Mouse (Mus musculus) lung, postnatal 0 days (tissue): ENCODE measurements at regions not wholly inside any gene's neighbourhood (a gene's known extent, or its start where the extent isn't known, plus 50 kb on each side); places are given as distances from the start of the nearest gene placed in this dataset.

ENCODE experiments used
- CTCF ChIP-seq: IDR thresholded peaks from 2 replicates; pipeline ENCODE4 v1.5.1; 2016; ENCODE audit warnings: antibody characterized with exemption, mild to moderate bottlenecking
- EP300 ChIP-seq: IDR thresholded peaks from 2 replicates; pipeline ENCODE4 v1.6.1; 2016; ENCODE audit warnings: antibody characterized with exemption, mild to moderate bottlenecking, control low read depth

DNA sequence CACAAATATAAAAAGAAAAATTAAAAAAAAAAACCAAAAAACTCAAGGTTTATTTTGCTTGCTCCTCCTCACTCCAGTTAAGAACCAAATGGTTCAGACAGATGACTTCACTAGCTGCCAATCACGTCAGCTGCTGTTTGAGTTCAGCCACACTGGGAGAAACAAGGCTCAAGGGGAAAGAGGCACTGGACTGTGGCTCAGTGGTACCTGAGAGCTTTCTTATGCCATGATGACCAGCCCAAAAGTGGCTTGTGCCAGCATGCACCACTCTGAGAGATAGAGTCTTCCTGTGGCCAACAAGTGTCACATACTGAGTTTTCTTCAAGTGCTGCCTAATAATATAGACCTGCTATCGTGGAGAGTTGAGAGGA lies 198.0 kb upstream of the Tprg start:
- no peak for TF ChIP-seq CTCF
- no peak for TF ChIP-seq EP300
